Mouse (Mus musculus) erythroblast, embryonic 14.5 days (primary cell): ENCODE results near the gene Ybx2.

Experiments used
- GATA1 ChIP-seq: IDR thresholded peaks from 2 replicates; pipeline ENCODE4 v1.6.1; 2012; ENCODE audit warnings: low read length, inconsistent platforms, mixed read lengths
- TAL1 ChIP-seq: IDR thresholded peaks from 3 replicates; pipeline ENCODE4 v1.6.1; 2012; ENCODE audit warnings: low read length, inconsistent platforms, mixed read lengths

GRCm38 (mm10) chr11:69919661-69920265 lies 15.8 kb upstream of the Ybx2 start:
- TF ChIP-seq TAL1 (no peak), GATA1 (no peak)
